Mouse (Mus musculus): ENCODE measurements around the gene Chst11. TPM values are rescaled to one million over a fixed set of nuclear protein-coding genes. Genes with fewer than 3 reads are reported as not detected.

The Chst11 gene
- polyA plus RNA-seq (2014; fragmentation: Nextera tagmentation; extraction: Ambion mirVana): 4.4 and 5.3 TPM in 2 replicates

DNA sequence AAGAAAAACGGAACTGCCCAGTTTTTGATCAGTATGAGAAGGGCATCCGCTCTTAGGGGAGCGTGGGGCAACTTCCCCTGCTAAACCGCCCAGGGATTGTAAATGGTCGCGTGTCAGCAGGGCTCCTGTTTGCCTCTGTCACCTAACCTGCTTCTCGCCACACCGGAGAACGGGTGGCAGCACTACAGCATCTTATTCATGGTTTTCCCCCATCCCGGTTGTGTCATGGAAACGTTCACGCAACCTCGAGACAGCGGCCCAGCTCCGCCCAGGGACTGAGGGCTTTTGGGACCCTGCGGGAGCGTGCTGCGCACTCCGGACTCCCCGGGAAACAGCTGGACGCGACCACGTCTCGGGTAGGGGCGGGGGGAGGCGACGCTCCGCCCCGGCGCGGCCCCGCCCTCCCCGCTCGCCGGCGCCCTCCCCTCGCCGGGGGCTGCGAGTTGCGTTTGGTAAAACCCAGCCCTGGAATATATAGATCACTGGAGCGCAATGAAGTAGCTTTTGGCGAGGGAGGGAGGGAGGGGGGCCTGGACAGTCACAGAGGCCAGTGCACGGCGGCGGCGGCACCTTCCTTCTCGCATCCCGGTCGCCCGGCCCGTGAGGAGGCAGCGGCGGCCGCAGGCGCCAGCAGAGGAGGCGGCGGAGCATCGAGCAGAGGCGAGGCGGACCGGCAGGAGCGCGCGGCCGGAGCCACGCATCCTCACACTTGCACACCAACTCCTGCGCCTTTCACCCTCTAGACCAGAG lies at the start of gene Chst11:
Gene Chst11 (plus strand): TSS at position 549 of the 750 bp plus-strand sequence.
- DNase-seq (ENCODE audit: low spot score): peak; percentile 89
- Histone ChIP-seq H3K4me1 (ENCODE audit: control insufficient read depth, insufficient read depth, low read length) (peaks cover 19% of the 10 kb centered on the region), H3K36me3 (ENCODE audit: control insufficient read depth, insufficient read depth, low read length) (no peaks in the 10 kb centered on the region), H3K4me3 (ENCODE audit: low read depth, low read length) (peak within 1 kb of the TSS; percentile 84), H3K27me3 (replicated peaks; ENCODE audit: control insufficient read depth, insufficient read depth, low read length) (peaks cover 10% of the 10 kb centered on the region), H3K9me3 (ENCODE audit: control insufficient read depth, low read length) (no peaks in the 10 kb centered on the region), H3K4me2 (ENCODE audit: low read depth, low read length) (peak within 1 kb of the TSS; percentile 91), H3K9ac (ENCODE audit: low read depth, low read length) (peak within 1 kb of the TSS; percentile 79), H3K27ac (replicated peaks; ENCODE audit: low read depth, low read length) (peak within 1 kb of the TSS; percentile 88)
- under 1% methylated on average over 31 of the region's 67 CpGs for WGBS
- peak; percentile 90 for ATAC-seq (ENCODE audit: low read depth)

DNA sequence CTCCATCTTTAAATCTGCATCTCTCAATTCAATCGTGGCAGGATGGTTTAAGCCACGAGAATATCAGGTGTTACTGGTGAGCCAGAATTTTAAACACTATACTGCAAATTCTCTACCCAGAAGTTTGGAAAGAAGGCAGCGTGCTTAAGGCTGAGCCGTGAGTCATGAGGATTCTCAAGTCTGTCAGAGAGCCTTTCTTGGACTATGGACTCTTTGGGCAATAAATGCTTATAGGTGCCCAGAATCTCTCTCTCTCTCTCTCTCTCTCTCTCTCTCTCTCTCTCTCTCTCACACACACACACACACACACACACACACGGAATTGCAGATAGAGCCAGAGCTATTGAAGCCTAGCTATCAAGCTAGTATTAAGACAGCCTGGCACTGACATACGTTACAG lies 49.5 kb upstream of the Chst11 start:
- H3K4me2 ChIP-seq (ENCODE audit: low read depth, low read length): no peak overlapping the region
- H3K36me3 ChIP-seq (ENCODE audit: control insufficient read depth, insufficient read depth, low read length): no peaks in the 10 kb centered on the region
- H3K27ac ChIP-seq (replicated peaks; ENCODE audit: low read depth, low read length): no peak overlapping the region
- no peaks in the 10 kb centered on the region for H3K4me1 ChIP-seq (ENCODE audit: control insufficient read depth, insufficient read depth, low read length)
- ATAC-seq (ENCODE audit: low read depth) (no peak), DNase-seq (ENCODE audit: low spot score) (no peak)
- 81% methylated on average over 6 of the region's 6 CpGs for WGBS
- no peak overlapping the region for H3K9ac ChIP-seq (ENCODE audit: low read depth, low read length)
- no peaks in the 10 kb centered on the region for H3K9me3 ChIP-seq (ENCODE audit: control insufficient read depth, low read length)
- no peak overlapping the region for H3K4me3 ChIP-seq (ENCODE audit: low read depth, low read length)
- H3K27me3 ChIP-seq (replicated peaks; ENCODE audit: control insufficient read depth, insufficient read depth, low read length): no peaks in the 10 kb centered on the region

DNA sequence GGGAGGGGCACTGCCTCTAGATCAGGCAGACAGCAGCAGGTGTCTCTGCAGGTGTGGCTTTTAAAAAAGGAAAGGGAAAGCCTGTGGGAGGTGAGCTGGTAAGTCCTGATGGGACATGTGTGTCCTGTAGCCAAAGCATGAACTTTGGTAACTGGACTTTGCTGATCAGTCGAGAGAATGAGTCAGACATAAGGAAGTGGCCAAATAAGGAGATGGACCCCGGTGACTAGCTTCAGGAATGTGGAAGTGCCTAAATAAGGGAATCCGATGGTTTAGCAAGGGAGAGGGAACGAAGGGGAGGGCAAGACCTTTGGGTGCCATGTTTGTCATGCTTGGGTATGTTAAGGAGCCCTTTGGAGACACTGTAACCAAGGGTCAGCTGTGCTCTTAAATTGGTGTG lies 31.9 kb upstream of the Chst11 start:
- Histone ChIP-seq H3K9me3 (ENCODE audit: control insufficient read depth, low read length) (peaks cover 6% of the 10 kb centered on the region; the same call in 1 of the 2 replicates), H3K4me3 (ENCODE audit: low read depth, low read length) (no peak overlapping the region), H3K36me3 (ENCODE audit: control insufficient read depth, insufficient read depth, low read length) (no peaks in the 10 kb centered on the region), H3K27me3 (replicated peaks; ENCODE audit: control insufficient read depth, insufficient read depth, low read length) (no peaks in the 10 kb centered on the region), H3K4me1 (ENCODE audit: control insufficient read depth, insufficient read depth, low read length) (no peaks in the 10 kb centered on the region), H3K4me2 (ENCODE audit: low read depth, low read length) (no peak overlapping the region), H3K9ac (ENCODE audit: low read depth, low read length) (no peak overlapping the region), H3K27ac (replicated peaks; ENCODE audit: low read depth, low read length) (no peak overlapping the region)
- no peak for DNase-seq (ENCODE audit: low spot score)
- ATAC-seq (ENCODE audit: low read depth): no peak
- WGBS: 86% methylated on average over 4 of the region's 4 CpGs

DNA sequence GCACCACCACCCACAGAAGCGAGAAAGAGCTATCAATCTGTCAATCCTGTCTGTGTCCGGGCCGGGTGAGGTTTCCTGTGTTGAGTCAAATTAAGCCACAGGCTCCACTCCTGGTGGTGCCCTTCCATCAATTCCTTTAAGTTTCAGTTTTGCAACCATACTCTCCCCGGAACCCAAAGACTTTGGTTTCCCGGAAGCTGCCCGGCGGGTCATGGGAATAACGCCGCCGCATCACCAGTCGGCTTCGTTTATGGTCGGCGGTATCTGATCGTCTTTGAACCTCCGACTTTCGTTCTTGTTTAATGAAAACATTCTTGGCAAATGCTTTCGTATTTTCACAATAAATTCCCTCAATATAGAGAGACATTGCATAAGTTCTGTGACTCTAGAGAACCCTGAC lies 30.2 kb upstream of the Chst11 start:
- no peak for DNase-seq (ENCODE audit: low spot score)

DNA sequence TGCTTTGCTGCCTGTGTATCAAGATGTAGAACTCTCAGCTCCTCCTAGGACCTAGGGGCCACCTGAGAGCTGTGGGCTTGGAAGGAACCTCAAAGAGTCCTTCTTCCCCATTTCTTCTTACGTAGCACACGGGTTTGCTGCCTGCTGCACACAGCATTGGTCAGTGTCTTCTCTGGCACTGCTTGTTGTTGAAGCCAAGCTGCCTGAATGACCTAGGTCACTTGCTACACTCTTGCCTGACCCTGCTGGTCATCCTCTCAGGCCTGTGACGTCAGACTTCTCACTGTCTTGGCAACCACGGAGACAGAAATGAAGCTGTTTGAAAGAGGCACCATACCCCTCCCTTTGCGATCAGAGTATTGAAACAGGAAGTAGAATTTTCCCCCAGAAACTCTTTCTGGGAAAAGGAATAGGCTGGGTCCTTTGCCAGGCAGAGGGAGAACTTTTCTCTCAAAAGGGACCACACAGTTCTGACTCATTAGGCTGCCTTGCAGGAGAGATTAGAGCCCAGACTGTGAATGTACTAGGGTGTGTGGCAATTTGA lies 27.0 kb upstream of the Chst11 start:
- Histone ChIP-seq H3K4me1 (ENCODE audit: control insufficient read depth, insufficient read depth, low read length) (no peaks in the 10 kb centered on the region), H3K27ac (replicated peaks; ENCODE audit: low read depth, low read length) (no peak overlapping the region), H3K36me3 (ENCODE audit: control insufficient read depth, insufficient read depth, low read length) (no peaks in the 10 kb centered on the region), H3K4me2 (ENCODE audit: low read depth, low read length) (no peak overlapping the region), H3K9me3 (ENCODE audit: control insufficient read depth, low read length) (peaks cover 6% of the 10 kb centered on the region; the same call in 1 of the 2 replicates), H3K4me3 (ENCODE audit: low read depth, low read length) (no peak overlapping the region), H3K27me3 (replicated peaks; ENCODE audit: control insufficient read depth, insufficient read depth, low read length) (no peaks in the 10 kb centered on the region), H3K9ac (ENCODE audit: low read depth, low read length) (no peak overlapping the region)
- 70% methylated on average over 5 of the region's 5 CpGs for WGBS
- no peak for ATAC-seq (ENCODE audit: low read depth)
- DNase-seq (ENCODE audit: low spot score): no peak

More for the DNA sequence above, 30.2 kb upstream of the Chst11 start:
- no peak for ATAC-seq (ENCODE audit: low read depth)
- H3K36me3 ChIP-seq (ENCODE audit: control insufficient read depth, insufficient read depth, low read length): no peaks in the 10 kb centered on the region
- H3K4me1 ChIP-seq (ENCODE audit: control insufficient read depth, insufficient read depth, low read length): no peaks in the 10 kb centered on the region
- no peak overlapping the region for H3K27ac ChIP-seq (replicated peaks; ENCODE audit: low read depth, low read length)
- no peaks in the 10 kb centered on the region for H3K27me3 ChIP-seq (replicated peaks; ENCODE audit: control insufficient read depth, insufficient read depth, low read length)
- WGBS: 94% methylated on average over 18 of the region's 18 CpGs
- H3K9me3 ChIP-seq (ENCODE audit: control insufficient read depth, low read length): peaks cover 6% of the 10 kb centered on the region; the same call in 1 of the 2 replicates
- no peak overlapping the region for H3K4me3 ChIP-seq (ENCODE audit: low read depth, low read length)
- no peak overlapping the region for H3K9ac ChIP-seq (ENCODE audit: low read depth, low read length)
- H3K4me2 ChIP-seq (ENCODE audit: low read depth, low read length): no peak overlapping the region

DNA sequence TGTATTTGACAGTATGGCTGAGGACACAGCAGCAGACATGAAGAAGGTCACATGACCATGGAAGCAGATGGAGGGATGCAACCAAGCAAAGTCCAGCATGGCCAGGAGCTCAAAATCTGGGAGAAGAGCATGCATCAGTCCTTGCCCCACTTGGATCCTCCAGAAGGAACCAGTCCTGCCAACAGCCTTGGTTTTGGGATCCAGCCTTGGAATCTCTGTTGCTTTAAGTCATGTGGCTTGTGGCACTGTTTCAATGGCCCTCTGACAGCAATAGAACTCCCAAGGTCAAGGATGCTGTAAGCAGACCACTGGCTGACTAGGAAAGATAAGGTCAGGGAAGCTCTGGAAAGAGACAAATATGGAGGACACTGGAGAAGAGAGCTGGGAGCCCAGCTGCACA lies 26.0 kb upstream of the Chst11 start:
- no peak overlapping the region for H3K4me3 ChIP-seq (ENCODE audit: low read depth, low read length)
- H3K36me3 ChIP-seq (ENCODE audit: control insufficient read depth, insufficient read depth, low read length): no peaks in the 10 kb centered on the region
- H3K9me3 ChIP-seq (ENCODE audit: control insufficient read depth, low read length): peaks cover 1% of the 10 kb centered on the region; the same call in 1 of the 2 replicates
- no peaks in the 10 kb centered on the region for H3K4me1 ChIP-seq (ENCODE audit: control insufficient read depth, insufficient read depth, low read length)
- no peaks in the 10 kb centered on the region for H3K27me3 ChIP-seq (replicated peaks; ENCODE audit: control insufficient read depth, insufficient read depth, low read length)
- no peak for DNase-seq (ENCODE audit: low spot score)
- no peak overlapping the region for H3K4me2 ChIP-seq (ENCODE audit: low read depth, low read length)
- H3K9ac ChIP-seq (ENCODE audit: low read depth, low read length): no peak overlapping the region
- H3K27ac ChIP-seq (replicated peaks; ENCODE audit: low read depth, low read length): no peak overlapping the region
- ATAC-seq (ENCODE audit: low read depth): no peak

DNA sequence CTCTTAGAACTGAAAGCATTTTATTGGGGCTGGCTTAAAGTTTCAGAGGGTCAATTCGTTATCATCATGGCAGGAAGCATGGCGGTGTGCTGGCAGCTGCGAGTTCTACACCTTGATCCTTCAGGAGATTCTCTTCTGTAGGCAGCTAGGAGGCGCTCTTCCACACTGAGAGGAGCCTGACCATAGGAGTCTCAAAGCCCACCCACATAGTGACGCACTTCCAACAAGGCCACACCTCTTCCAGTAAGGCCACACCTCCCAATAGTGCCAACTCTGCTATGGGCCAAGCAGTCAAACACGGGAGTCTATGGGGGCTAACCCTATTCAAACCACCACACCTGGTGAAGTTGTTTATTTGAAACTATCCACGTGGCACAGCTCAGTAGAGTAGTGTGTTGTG lies 24.0 kb upstream of the Chst11 start:
- ATAC-seq (ENCODE audit: low read depth): no peak
- Histone ChIP-seq H3K4me1 (ENCODE audit: control insufficient read depth, insufficient read depth, low read length) (no peaks in the 10 kb centered on the region), H3K27me3 (replicated peaks; ENCODE audit: control insufficient read depth, insufficient read depth, low read length) (no peaks in the 10 kb centered on the region), H3K9me3 (ENCODE audit: control insufficient read depth, low read length) (no peaks in the 10 kb centered on the region), H3K4me2 (ENCODE audit: low read depth, low read length) (no peak overlapping the region), H3K36me3 (ENCODE audit: control insufficient read depth, insufficient read depth, low read length) (no peaks in the 10 kb centered on the region), H3K27ac (replicated peaks; ENCODE audit: low read depth, low read length) (no peak overlapping the region), H3K4me3 (ENCODE audit: low read depth, low read length) (no peak overlapping the region), H3K9ac (ENCODE audit: low read depth, low read length) (no peak overlapping the region)
- peak; percentile 17 for DNase-seq (ENCODE audit: low spot score)
- WGBS: 58% methylated on average over 7 of the region's 7 CpGs

DNA sequence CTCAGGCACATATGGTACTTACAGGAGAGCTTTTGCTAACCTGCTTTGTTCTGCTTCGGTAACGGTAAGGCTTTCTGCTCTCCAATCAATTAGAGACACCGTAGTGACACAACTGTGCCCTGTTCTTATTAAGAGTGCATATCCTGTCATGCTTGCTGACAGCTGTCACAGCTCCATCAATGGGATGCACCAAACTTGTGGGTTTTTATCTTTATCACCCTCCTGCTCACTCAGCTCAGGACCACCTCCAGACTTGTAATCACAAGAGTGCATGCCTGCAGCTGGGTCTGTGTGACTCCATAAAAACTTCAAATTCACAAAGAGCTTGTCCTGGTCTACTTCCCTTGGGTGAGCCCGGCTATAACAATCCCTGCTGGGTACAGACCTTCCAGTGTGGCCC lies 23.3 kb upstream of the Chst11 start:
- H3K4me1 ChIP-seq (ENCODE audit: control insufficient read depth, insufficient read depth, low read length): no peaks in the 10 kb centered on the region
- H3K36me3 ChIP-seq (ENCODE audit: control insufficient read depth, insufficient read depth, low read length): no peaks in the 10 kb centered on the region
- H3K27me3 ChIP-seq (replicated peaks; ENCODE audit: control insufficient read depth, insufficient read depth, low read length): no peaks in the 10 kb centered on the region
- ATAC-seq (ENCODE audit: low read depth) (no peak), DNase-seq (ENCODE audit: low spot score) (no peak)
- no peak overlapping the region for H3K27ac ChIP-seq (replicated peaks; ENCODE audit: low read depth, low read length)
- 88% methylated on average over 4 of the region's 4 CpGs for WGBS
- H3K9me3 ChIP-seq (ENCODE audit: control insufficient read depth, low read length): no peaks in the 10 kb centered on the region
- no peak overlapping the region for H3K4me3 ChIP-seq (ENCODE audit: low read depth, low read length)
- no peak overlapping the region for H3K4me2 ChIP-seq (ENCODE audit: low read depth, low read length)
- no peak overlapping the region for H3K9ac ChIP-seq (ENCODE audit: low read depth, low read length)
